Comparison of ENCODE assay signal across 23 mouse cellular contexts in genomic region chr2:134984884-134985283, GRCm38 (mm10).
"Had no signal": no experiment of that assay in that cellular context is flagged by ENCODE, and none has a peak within 500 bp of the region (broad histone marks: within the 10 kb centered on the region; RNA-seq: fewer than 3 reads in every experiment).

No protein-coding gene starts in this region.

- H3K9me3 ChIP-seq: heart, embryonic 10.5 days; heart, embryonic 12.5 days; intestine, embryonic 15.5 days; limb, embryonic 10.5 days; limb, embryonic 12.5 days had no signal

- H3K4me3 ChIP-seq: gastrocnemius, adult 2 months; heart, embryonic 10.5 days; heart, embryonic 12.5 days; intestine, embryonic 15.5 days; layer of hippocampus, adult 2 months; left cerebral cortex, adult 2 months; limb, embryonic 10.5 days; limb, embryonic 12.5 days had no signal

- H3K27me3 ChIP-seq: heart, embryonic 12.5 days; intestine, embryonic 15.5 days; limb, embryonic 12.5 days had no signal

- H3K36me3 ChIP-seq: heart, embryonic 10.5 days; heart, embryonic 12.5 days; intestine, embryonic 15.5 days; limb, embryonic 10.5 days; limb, embryonic 12.5 days had no signal

- DNase-seq: gastrocnemius, adult 2 months; gastrocnemius, postnatal 10 days; gastrocnemius, postnatal 25 days; heart, adult 18-20 months; heart, postnatal 10 days; heart, postnatal 4 days; kidney, adult 18-20 months; kidney, adult 8-10 months; kidney, postnatal 10 days; kidney, postnatal 25 days; kidney, postnatal 4 days; liver had no signal

- ATAC-seq: inflammation-experienced regulatory T-cells, adult 6 months; intestine, embryonic 15.5 days; intestine, postnatal 0 days had no signal

- H3K27ac ChIP-seq: gastrocnemius, adult 2 months; heart, embryonic 10.5 days; hindbrain, embryonic 14.5 days; intestine, embryonic 15.5 days; layer of hippocampus, adult 2 months; left cerebral cortex, adult 2 months; limb, embryonic 10.5 days; limb, embryonic 12.5 days had no signal

- H3K4me2 ChIP-seq: heart, embryonic 12.5 days; hindbrain, embryonic 14.5 days; intestine, embryonic 15.5 days; limb, embryonic 12.5 days; liver, embryonic 11.5 days had no signal

- H3K9ac ChIP-seq: heart, embryonic 12.5 days; hindbrain, embryonic 14.5 days; intestine, embryonic 15.5 days; limb, embryonic 12.5 days had no signal

- H3K4me1 ChIP-seq: heart, embryonic 12.5 days; intestine, embryonic 15.5 days; limb, embryonic 12.5 days had no signal
